Mouse (Mus musculus) thymus, postnatal 25 days (tissue): ENCODE measurements at regions not wholly inside any gene's neighbourhood (a gene's known extent, or its start where the extent isn't known, plus 50 kb on each side); places are given as distances from the start of the nearest gene placed in this dataset.

ENCODE experiments used
- DNase-seq: peaks from one replicate; pipeline ENCODE4 v3.0.0; 2022

DNA sequence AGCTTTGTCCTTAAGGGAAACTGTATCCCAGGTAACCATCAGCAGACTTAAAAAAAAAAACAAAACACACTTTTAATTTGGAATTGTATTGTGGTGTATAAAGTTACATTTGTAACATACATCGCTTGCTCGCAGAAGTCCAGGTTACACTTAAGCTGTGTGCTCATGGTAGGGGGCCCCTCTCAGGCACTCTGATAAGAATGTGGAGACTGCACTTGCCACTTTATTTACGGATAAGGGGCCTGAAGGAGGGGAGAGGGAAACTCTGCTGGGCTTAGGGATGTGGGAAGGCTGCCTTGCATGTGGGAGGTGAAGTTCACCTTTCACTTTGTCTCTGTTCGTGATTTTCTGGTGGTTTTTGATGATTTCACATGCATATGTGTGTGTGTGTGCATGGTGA lies 58.7 kb downstream of the Ccdc185 start:
- no peak for DNase-seq

DNA sequence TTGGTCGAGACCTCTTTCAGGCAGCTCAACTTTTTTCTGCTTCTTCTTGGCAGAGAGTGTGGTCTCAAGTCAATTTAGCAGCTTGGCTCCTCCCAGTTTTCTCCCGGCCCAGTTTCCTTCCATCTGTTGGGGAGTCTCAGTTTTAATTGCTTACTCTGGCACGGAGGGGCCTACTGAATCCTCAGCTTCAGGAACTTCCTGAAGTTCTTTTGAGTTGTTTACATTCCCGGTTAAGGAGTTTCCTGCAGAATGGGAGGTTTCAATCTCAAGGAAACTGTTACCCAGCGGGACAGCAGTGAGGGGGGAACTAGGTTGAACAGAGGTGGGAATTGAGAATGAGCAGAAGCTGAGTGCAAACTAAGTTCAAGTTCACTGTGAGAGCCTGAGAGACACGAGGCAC lies 59.2 kb downstream of the Ccdc185 start:
- no peak for DNase-seq

GRCm38 (mm10) chr1:182687146-182687545 lies 61.8 kb downstream of the Ccdc185 start:
- DNase-seq, result no peak

GRCm38 (mm10) chr1:182686231-182686630 lies 62.7 kb downstream of the Ccdc185 start:
- DNase-seq, result peak; percentile 76

DNA sequence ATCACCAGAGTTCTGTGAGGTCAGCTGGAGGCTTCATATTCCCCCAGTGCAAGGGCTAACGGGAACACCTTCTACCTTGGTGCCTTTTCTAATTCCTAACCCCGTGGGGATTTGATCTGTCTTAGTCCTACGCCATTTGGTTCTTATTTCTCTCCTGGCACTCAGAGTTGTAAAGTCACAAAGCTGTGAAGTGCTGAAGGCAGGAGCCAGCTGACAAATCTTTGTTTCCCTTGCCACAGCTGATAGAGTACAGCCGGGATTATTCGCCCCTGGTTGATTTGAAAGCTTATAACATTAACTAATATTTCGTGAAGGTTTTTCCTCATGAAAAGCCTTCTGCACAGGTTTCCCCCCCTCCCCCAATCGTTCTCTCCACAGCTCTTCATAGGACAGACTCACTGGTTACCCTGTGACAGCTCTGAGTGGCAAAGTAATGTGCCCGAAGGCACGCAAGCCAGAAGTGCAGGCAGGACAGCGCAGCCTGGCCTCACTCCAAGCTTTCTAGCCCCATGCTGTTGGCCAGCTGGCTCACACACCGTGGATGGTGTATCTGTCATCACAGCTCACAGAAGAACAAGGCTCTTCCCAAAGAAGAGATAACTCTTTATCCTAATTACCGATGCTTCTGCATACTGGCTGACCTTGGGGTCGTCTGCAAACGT lies 66.3 kb downstream of the Ccdc185 start:
- DNase-seq, result no peak
